Mouse (Mus musculus): ENCODE measurements around the gene Pus3.
"Not testable (repeated sequence)": the region's sequence is repeated elsewhere in the genome, so short reads cannot be mapped to it uniquely, and the experiment has no call there.

Pus3 gene

DNA sequence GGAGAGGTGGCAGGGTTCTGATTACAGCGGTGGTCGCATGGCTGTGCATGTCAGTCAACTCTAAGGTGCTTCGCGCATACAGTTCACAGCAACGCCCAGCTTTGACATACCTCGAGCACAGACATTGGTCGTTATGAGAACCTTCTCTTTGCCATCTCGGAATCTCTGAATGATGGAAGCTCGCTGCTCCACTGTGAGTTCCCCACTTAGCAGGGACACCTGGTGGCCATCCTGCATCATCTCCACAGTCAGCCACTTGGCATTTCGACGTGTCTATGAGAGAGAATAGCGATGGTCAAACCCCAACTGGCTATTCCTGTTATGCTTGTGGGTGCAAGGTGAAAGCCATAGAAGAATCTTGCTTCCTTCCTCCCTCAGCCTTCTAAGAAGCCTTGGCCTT lies 12.7 kb upstream of the Pus3 start:
- no peak for DNase-seq (ENCODE audit: low spot score)

DNA sequence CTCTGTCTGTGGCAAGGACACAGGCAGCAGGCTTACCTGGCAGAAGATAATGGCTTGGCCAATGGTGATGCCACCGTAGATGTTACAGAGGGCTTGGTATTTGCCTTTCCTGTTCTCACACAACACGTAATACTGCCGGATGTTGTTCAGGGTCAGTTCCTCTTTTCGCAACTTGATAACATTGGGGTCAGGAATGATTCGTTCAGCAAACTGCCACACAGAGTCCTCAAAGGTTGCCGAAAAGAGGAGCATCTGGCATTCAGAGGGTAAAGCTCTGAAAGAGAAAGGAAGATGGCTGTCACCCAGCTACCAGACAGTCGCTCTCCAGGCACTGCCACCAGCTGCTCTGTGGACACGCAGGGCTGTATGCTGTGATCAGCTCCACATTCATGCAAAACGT lies 11.7 kb upstream of the Pus3 start:
- no peak for DNase-seq (ENCODE audit: low spot score)

DNA sequence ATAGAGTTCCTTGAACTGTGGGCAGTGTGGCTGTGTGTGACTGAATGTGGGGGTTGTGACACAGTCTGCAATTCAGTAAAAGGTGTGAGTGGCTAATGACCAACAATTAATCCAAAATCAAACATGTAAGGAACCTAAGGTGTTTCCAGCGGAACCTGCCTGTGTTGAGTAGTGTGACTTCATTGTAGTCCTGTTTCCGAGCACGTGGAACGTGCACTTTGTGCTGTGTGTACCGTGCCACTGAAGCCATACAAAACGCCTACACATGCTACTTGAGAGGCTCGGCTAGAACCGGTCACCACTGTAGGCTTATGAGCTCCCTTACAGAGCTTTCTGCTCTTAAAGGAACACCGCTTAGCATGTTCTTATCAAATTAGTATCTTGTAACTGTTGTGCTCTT lies 9.9 kb upstream of the Pus3 start:
- DNase-seq (ENCODE audit: low spot score) = no peak

DNA sequence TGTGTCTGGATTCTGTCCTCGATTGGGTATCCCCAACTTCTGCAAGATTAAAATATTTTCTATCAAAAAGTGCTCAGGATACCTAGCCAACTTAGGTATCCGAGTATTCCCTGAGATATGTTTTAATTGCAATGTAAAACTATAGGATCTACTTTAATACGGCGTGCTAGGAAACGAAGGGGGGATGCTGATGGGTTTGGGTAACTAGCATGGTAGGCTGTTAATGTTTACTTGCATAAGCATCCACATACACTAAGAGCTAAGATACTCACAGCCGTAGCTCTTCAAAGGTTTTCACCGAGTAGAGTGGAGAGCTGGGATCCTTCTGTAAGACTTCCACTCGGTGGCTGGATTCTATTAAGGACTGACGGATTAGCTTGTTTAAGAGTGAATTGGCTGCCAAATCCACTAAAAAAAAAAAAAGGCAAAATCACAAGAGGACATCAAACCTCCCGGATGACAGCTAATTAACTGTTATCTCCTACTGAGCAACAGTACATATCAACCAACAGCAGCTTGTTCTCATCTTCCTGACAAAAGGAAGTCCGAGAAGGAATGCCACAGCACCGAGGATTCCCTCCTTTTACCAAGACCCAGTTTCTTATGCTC lies 1.8 kb upstream of the Pus3 start:
- DNase-seq (ENCODE audit: low spot score) = no peak

DNA sequence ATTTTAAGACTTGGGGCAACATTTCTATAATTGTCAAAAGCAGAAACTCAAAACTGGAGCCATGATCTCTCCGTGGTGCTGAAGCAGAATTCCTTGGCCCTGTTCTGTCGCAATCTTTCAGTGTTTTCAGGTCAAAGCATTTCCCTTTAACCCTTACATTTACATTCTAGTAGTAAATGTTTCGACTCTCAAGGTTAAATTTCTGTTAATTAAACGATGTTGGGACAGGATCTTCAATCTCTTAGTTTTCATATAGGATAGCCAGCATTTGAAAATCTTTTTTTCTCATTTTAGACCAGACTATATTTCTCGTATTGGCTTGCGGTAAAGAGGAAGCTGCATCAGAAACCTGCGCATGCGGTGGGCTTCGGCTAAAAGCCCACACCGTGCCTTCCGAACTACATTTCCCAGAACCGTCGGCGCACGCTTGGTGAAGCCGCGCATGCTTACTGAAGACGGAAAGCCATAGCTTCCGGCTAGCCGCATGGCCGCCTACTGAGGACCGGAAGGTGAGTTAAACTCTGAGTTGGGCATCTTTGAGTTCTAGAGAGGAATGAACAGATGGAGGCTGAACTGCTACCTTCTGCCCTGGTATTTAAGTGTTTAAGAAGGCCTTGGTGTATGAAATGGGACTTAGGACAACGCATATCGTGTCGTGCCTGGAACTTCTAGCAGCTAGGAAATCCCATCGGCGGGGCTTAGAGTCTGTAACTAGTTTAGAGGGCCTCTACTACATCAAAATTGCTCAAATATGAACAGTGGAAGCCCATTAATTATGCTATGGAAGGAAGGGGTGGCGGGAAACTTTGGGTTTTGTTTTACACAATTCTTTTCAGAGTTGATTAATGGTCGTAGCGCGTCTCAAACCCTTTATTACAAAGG lies 855 bp downstream of the Pus3 start:
- peak; percentile 96 for DNase-seq (ENCODE audit: low spot score)

DNA sequence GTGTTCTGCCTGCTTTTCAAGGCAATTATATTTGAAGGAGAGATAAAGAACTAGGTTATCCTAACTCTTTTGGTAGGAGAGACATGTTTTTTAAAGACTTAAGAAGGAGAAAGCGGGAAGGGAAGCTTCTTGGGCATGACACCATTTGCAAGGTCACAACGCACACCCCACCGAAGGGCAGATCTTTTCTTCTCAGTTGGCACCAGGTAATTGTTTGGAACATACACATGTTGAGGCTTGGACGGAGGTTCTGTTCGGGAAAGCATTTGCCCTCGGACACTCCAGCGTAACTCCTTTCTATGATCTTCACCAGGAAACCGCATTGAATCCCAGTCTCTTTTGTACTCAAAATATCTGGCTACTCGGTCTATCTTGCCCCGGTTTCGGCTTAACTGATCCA lies 2.7 kb downstream of the Pus3 start:
- no peak for DNase-seq (ENCODE audit: low spot score)

DNA sequence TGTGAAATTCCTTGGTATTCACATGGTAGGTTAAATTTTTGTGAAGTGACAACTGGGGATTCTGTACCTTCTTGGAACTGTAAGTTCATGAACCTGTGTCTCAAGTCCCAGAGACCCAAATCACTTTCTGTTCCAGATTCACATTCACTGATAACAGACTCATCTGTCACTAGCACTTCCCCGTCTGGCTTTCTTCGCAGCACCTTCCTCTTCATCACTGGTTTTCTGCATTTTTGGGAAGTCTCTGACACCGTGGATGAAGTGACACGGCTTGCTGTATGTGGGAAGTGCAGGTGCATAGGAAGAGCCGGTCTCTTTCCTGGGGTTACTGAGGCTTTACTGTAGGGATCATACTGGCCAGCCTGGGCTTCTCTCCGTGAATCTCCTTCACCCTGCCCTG lies 3.2 kb downstream of the Pus3 start:
- DNase-seq (ENCODE audit: low spot score) = no peak

DNA sequence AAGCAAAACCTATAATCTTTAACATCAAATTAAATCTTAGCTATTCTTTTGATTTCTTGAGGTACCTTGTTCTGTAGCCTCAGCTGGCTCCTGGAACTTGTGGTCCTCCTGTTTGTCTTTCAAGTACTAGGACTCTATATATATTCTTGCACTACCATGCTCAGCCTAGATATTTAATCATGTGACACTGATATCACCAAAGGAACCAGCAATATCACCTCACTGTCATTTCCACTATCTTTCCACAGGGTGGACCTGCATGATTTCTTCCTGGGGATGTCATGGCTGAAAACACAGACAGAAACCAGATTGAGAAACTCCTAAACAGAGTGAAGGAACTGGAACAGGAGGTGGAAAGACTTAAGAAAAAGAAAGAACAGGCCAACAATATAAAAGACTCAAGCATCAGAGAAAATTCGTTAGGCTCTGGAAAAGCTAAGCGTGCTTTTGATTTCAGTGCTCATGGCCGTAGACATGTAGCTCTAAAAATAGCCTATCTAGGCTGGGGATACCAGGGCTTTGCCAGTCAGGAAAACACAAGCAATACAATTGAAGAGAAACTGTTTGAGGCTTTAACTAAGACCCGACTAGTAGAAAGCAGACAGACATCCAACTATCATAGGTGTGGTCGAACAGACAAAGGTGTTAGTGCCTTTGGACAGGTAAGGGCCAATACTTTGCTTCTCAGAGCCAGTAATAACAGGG lies 6.3 kb downstream of the Pus3 start:
- DNase-seq (ENCODE audit: low spot score) = no peak

DNA sequence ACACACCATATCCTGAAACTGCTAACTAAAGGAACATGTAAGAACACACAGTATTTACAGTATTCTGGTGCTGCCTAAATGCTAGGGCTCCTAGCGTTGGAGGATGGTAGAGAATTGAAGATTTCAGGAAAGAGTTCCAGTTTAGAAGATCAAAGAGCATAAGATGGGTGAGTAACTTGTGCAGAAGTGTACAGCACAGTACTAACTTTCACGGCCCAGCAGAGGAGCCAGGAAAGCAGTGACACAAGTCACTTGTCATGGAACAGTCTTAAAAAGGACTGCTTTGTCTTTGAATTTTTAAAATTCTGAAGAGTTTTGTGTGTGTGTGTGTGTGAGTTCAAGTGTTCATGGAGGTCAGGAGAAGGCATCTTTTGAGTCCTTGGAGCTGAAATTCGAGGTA lies 9.6 kb downstream of the Pus3 start:
- no peak for DNase-seq (ENCODE audit: low spot score)

DNA sequence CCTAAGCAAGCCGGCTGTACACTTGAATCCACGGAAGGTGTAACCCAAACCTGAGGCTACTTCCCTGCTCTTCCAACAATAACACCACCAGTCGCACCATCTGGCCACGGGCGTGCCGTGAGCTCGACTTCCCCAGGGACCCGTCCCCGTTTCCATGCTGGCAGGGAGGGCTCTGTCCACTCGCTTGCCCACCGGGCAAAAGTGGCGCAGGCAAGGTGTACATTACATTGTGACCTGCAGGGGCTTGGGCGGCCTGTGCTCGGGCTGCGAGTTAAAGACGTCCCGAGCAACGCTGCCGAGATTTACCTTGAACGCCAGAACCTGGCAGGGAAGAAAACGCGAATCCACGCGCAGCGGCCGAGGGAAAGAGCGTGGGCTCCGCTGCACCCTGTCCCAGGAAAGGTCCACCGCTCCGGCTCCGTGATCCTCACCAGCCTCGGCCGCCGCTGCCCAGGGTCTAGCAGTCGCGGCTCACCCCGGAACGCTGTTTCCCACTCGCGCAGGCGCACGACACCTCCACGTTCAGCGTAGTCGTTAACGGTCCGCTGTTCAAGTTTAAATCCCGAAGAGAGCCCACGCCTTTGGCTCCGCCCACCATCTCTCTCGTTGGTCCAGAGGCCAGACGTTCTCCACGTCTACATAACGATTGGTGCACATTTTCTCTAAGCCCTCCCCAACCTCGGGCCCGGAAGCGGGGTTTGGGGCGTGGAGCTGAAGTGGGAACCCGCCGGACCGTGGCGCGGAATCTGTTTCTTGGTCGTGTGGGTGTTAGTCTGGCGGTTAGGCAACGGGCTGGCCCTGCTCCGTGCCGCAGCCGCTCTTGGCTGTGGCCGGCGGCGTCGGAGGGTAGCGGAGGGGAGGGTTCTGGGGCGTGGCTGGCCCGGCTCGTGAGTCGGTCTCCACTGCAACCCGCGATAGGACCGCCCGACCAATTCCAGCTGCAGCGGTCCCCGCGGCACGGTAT lies 11.5 kb downstream of the Pus3 start, which contains the start of the genes Pate2 and Hyls1:
Gene Pate2 (plus strand): TSS at position 714 of the 964 bp plus-strand sequence.
Gene Hyls1 (minus strand): TSS at position 828 of the 964 bp plus-strand sequence.
- DNase-seq (ENCODE audit: low spot score) = peak; percentile 98

DNA sequence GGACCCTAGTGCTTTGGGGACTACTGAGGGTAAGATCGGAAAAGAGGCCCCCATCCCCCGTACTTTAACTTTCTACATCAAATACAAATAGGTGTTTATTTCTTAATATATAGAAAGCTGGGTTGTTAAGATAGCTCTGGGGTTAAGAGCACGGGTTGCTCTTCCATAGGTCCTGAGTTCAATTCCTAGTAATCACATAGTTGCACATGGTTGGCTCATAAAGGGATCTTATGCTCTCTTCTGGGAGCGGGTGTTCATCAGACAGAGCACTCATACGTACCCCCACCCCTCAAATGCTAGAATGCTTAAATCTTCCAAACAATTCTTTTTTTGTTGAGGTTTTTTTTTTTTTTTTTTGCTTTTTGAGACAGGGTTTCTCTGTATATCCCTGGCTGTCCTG lies 12.3 kb downstream of the Pus3 start:
- no peak for DNase-seq (ENCODE audit: low spot score)

DNA sequence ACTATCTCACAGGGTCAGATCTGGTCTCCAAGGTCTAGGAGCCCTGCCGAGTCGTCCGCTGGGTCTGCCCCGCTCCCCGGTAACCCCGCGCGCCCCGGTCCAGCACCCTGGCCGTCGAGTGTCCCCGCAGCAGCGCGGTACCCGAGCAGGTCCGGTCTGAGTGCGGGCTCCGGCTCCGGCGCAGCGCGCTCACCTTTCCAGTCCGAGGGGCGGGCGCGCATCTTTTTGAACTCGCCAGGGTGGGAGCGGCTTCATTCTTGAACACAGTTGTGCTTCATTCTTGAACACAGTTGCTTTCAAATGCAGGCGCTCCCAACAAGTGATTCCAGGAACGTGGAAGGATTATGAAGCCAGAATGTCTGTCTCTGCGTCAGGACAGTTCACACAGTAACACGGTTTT lies 16.0 kb downstream of the Pus3 start:
- no peak for DNase-seq (ENCODE audit: low spot score)

DNA sequence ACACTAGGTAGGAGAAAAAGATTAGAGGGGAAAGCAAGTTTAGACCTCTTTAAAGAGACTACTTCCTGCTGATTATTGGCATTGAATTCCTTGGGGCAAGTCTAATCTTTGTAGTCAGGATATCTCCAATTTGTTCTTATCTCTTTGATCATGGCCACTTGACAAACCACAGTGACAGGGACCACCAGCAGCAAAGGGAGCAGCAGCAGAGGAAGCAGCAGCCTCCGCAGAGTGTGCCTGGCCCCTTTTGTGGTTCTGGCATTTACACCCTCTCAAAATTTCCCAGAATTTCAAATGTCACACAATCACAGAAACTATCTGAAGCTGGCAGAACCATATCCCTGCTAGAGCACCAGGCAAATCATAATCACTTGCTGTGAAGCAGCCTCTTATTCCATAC lies 29.3 kb downstream of the Pus3 start:
- DNase-seq (ENCODE audit: low spot score) = no peak

DNA sequence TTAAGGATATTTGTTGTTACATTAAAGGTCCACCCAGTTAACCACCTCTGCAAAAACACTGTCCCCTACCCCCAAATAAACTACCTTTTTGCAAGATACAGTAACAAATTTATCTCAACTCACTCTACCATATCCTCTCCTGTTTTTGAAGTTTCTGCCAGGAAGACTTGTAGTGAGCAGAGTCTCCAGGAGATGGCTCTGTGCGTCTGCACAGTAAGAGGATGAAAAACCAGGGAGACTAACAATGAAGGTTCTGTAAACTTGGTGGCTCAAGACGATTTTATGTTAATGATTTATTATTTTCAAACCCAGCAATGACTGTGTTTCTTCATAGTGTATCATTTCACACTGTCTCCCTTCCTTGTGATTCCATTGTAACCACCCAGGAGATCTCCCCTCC lies 34.5 kb downstream of the Pus3 start:
- DNase-seq (ENCODE audit: low spot score) = peak; percentile 45

DNA sequence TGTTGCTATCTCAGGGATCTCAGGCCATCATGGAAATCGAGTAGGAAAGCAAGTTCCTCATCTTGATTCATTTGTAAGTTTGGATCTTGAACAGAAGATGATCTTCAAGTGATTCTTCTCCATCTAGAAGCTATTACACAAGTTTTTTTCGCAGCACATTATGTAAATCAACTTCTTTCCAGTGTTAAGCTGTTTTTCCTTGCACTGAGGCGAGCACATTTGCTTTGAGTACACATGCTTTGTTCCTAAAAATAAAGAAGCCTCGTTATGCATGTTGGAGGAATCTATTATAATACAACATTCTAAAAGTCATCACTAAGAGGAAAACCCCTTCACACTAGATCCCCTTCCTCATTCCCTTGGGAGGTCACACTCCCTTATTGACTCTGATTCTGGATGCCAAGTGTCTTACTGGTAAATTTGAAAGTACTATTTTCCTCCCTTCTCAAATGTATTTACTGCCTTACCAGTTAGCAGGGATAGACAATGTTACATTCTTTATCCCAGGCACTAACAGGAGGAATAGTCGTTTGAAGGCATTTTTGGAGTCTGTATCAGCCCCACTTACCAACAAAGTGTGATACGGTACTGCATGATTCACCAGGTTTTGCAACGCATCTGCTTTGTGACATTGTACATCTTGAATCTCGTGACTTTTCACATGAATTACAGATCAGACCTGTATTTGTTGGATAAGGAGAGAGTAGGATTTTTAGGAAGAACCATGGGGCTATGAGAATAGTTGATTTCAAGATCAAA lies 49.4 kb downstream of the Pus3 start:
- no peak for DNase-seq (ENCODE audit: low spot score)

DNA sequence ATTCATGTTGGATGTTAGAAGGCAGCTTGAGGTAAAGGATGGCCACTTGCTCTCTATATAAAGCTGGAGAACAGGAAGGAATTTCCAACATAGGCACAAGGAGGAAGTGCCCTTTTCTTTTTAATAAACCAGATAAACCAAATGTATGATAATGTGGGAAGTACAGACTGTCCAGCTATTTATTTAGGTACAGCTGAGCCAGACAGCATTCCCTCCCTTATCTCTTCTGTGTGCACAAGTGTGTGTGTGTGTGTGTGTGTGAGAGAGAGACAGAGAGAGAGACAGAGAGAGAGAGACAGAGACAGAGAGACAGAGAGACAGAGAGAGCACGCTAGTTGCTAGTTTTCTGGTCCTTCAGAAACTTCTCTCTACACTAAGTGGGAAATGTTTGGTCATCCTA lies 53.4 kb downstream of the Pus3 start, which contains the start of gene Pate4:
Gene Pate4 (minus strand): TSS at position 101 of the 400 bp plus-strand sequence.
- DNase-seq (ENCODE audit: low spot score) = no peak

DNA sequence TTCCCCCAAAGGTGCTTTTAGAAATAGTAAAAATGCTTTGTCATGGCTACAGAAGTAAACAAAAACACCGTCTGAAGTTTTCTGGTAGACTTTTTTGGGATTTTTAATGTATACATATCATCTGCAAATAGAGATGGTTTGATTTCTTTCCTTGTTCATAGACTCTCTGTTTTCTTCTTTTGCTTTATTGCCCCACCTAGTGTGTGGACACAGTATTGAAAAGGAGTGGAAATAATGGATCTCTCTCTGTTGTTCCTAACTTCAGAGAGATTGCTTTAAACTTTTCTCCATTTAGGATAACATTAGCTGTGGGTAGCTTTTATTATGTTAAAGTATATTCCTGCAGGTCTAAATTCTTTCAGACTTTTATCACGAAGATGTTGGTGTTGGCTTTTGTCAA lies 55.6 kb downstream of the Pus3 start:
- peak; percentile 16 for DNase-seq (ENCODE audit: low spot score)

DNA sequence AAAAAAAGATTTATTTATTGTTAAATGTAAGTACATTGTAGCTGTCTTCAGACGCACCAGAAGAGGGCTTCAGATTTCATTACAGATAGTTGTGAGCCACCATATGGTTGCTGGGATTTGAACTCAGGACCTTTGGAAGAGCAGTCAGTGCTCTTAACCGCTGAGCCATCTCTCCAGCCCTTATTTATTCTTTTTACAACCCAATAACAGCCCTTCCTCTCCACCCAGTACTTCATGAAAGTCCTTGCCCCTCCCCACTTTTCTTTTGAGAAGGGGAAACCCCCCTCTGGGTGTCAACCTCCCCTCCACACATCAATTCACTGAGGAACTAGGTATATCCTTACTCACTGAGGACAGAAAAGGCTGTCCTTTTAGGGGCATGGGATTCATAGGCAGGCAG lies 58.4 kb downstream of the Pus3 start:
- DNase-seq (ENCODE audit: low spot score) = not testable (repeated sequence)
